Mouse (Mus musculus) heart, adult 2 months (tissue): ENCODE measurements around the gene Inpp5a. TPM values are rescaled to one million over a fixed set of nuclear protein-coding genes. Genes with fewer than 3 reads are reported as not detected.

Experiments
- DNase-seq, 2 experiments: peaks; one replicate each; pipeline ENCODE4 v3.0.0; 2021
- H3K27ac ChIP-seq: fragments of 200-600 bp; 2 replicates; pipeline ENCODE4 v1.8.1; 2022
- H3K27me3 ChIP-seq: fragments of 200-500 bp; 2 replicates; pipeline ENCODE4 v1.6.1; 2012; ENCODE audit warnings: mild to moderate bottlenecking, low read length, inconsistent platforms, mixed read lengths; ENCODE audit not compliant: control insufficient read depth, insufficient read depth
- H3K36me3 ChIP-seq: fragments of 200-500 bp; 2 replicates; pipeline ENCODE4 v1.6.1; 2012; ENCODE audit warnings: low read length, inconsistent platforms; ENCODE audit not compliant: control insufficient read depth, insufficient read depth
- H3K4me1 ChIP-seq: fragments of 200-500 bp; 2 replicates; pipeline ENCODE4 v1.6.1; 2011; ENCODE audit warnings: low read length; ENCODE audit not compliant: control insufficient read depth, insufficient read depth
- H3K4me3 ChIP-seq: fragments of 200-600 bp; 2 replicates; pipeline ENCODE4 v1.8.1; 2022
- H3K79me2 ChIP-seq: fragments of 200-500 bp; replicated peaks from 2 replicates; pipeline ENCODE4 v1.6.1; 2012; ENCODE audit warnings: mild to moderate bottlenecking, inconsistent platforms, low read length, moderate library complexity, mixed read lengths; ENCODE audit not compliant: control insufficient read depth, insufficient read depth
- H3K9ac ChIP-seq: fragments of 200-500 bp; 2 replicates; pipeline ENCODE4 v1.6.1; 2012; ENCODE audit warnings: low read depth, mild to moderate bottlenecking, control low read depth, inconsistent platforms, low read length, mixed read lengths
- CTCF ChIP-seq: fragments of 200-600 bp; IDR thresholded peaks from 2 replicates; pipeline ENCODE4 v1.8.1; 2022; ENCODE audit warnings: antibody characterized with exemption, mild to moderate bottlenecking, moderate library complexity
- EP300 ChIP-seq: fragments of 200-500 bp; IDR thresholded peaks from 2 replicates; pipeline ENCODE4 v1.6.1; 2011; ENCODE audit warnings: low read depth, low read length, control low read depth; ENCODE audit not compliant: insufficient read depth
- POLR2A ChIP-seq: fragments of 200-500 bp; IDR thresholded peaks from 2 replicates; pipeline ENCODE4 v1.6.1; 2011; ENCODE audit warnings: mild to moderate bottlenecking, low read depth, low read length, control low read depth; ENCODE audit not compliant: insufficient read depth
- WGBS: fragments of 180-500 bp; shearing (Covaris S2); methylation state at CpG from one replicate; pipeline ENCODE4 v1.1.7; 2018; 5-methylcytosine and 5-hydroxymethylcytosine counted together
- intact Hi-C: fragments of 180-260 bp; cut with DNase I; formaldehyde crosslinking; loops from one replicate; pipeline ENCODE4 v1.15.1; 2025
- polyA plus RNA-seq: library from polyadenylated mRNA; depleted of rRNA; stranded (reverse); fragments of >200 nt; gene quantifications from 2 replicates; pipeline ENCODE4 v1.2.3, GENCODE M21; 2012
- total RNA-seq, 2 experiments: library from RNA; stranded (reverse); gene quantifications; 2 replicates each; pipeline ENCODE4 v1.2.3; 2021

Gene Inpp5a
- total and polyA plus RNA-seq, 3 experiments: 134 to 306 (median 280) TPM

GRCm38 (mm10) chr7:139386933-139387690, 1.8 kb upstream of the Inpp5a start:
- H3K4me1 ChIP-seq: peaks cover 9% of the 10 kb centered on the region
- H3K27me3 ChIP-seq: no peaks in the 10 kb centered on the region
- no peak overlapping the region for H3K27ac ChIP-seq
- DNase-seq: no peak
- H3K9ac ChIP-seq: no peak overlapping the region
- peaks cover 5% of the 10 kb centered on the region; the same call in 1 of the 2 replicates for H3K79me2 ChIP-seq
- H3K36me3 ChIP-seq: peaks cover 3% of the 10 kb centered on the region; the same call in 1 of the 2 replicates
- intact Hi-C loops: loop anchor here (1.0 kb wide), 1 partner anchor 17 kb away; no protein-coding TSS in a partner anchor
- 94% methylated on average over 9 of the region's 9 CpGs for WGBS
- no peak overlapping the region for H3K4me3 ChIP-seq
- TF ChIP-seq EP300 (no peak), POLR2A (no peak), CTCF (no peak)

- peaks cover 3% of the 10 kb centered on the region; the same call in 1 of the 2 replicates for H3K36me3 ChIP-seq
- H3K27ac ChIP-seq: peak overlapping the region; percentile 95
- H3K9ac ChIP-seq: peak overlapping the region; percentile 91
- H3K79me2 ChIP-seq: peaks cover 5% of the 10 kb centered on the region; the same call in 1 of the 2 replicates
- intact Hi-C loops: loop anchor here (1.0 to 2.0 kb wide), 3 partner anchors 18 to 175 kb away; partner anchors contain the start of genes Lrrc27, Pwwp2b and Stk32c
- H3K27me3 ChIP-seq: no peaks in the 10 kb centered on the region
- DNase-seq: no peak
- TF ChIP-seq EP300 (no peak), CTCF (no peak), POLR2A (no peak; the same call in 1 of the 2 replicates)
- H3K4me3 ChIP-seq: peak overlapping the region; percentile 62
- peaks cover 17% of the 10 kb centered on the region for H3K4me1 ChIP-seq
- WGBS: 16% methylated on average over 16 of the region's 16 CpGs
Measured at GRCm38 (mm10) chr7:139387921-139388669, 814 bp upstream of the Inpp5a start.

DNA sequence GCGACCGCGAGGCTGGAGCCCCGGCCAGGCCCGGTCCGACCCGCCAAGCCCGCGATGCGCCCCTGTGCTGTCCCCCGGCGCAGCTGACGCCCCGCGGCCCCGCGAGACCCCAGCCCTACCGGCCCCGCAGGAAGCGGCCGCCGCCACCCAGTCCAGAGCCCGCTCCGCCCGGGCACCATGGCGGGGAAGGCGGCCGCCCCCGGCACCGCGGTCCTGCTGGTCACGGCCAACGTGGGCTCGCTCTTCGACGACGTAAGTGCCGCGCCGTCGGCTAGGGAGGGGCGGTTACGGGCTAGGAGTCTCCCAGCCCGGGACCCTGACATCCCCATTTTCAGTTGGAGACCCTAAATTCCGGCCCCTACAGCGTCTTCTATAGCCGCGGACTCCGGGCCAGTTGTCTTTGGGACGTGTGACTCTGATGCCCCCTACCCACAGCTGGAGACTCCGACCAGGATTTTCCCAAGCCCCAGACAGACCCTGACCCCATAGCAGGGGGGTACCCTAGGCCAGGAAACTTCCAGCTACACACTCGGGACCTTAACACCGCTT, 378 bp downstream of the Inpp5a start:
- Histone ChIP-seq H3K79me2 (peaks cover 6% of the 10 kb centered on the region; the same call in 1 of the 2 replicates), H3K4me1 (peaks cover 22% of the 10 kb centered on the region), H3K27ac (peak overlapping the region; percentile 94), H3K36me3 (peaks cover 5% of the 10 kb centered on the region; the same call in 1 of the 2 replicates), H3K9ac (peak overlapping the region; percentile 98), H3K27me3 (no peaks in the 10 kb centered on the region), H3K4me3 (peak overlapping the region; percentile 95)
- no peak for DNase-seq
- intact Hi-C loops: loop anchor here (1.0 to 2.0 kb wide), 3 partner anchors 23 to 176 kb away; partner anchors contain the start of genes Lrrc27, Pwwp2b and Stk32c
- WGBS: under 1% methylated on average over 48 of the region's 53 CpGs
- TF ChIP-seq CTCF (peak; percentile 50), POLR2A (no peak)

DNA sequence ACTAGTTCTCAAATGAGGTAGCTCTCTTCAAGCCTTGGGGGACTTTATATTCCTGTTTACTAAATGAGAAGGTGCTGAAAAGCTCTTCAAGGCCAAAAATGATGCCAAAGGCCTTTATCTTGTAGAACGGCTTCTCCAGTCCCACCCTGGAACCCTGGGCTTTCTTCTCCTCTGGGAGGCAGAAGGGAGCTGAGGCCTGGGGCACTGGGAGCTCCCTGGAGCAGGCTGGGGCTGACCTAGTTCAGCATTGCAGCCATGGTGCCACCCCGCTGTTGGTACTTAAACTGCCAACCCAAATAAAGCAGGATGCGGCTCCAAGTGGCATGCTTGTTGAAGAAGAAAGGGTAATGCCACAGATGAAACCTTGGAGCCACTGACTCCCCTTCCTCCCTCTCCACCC, 1.5 kb downstream of the Inpp5a start:
- Histone ChIP-seq H3K4me3 (peak overlapping the region; percentile 95), H3K9ac (peak overlapping the region; percentile 98), H3K79me2 (peaks cover 6% of the 10 kb centered on the region; the same call in 1 of the 2 replicates), H3K36me3 (peaks cover 5% of the 10 kb centered on the region; the same call in 1 of the 2 replicates), H3K27ac (peak overlapping the region; percentile 94), H3K27me3 (no peaks in the 10 kb centered on the region), H3K4me1 (peaks cover 28% of the 10 kb centered on the region)
- TF ChIP-seq EP300 (no peak), CTCF (peak; percentile 64)
- WGBS: 26% methylated on average over 3 of the region's 3 CpGs
- intact Hi-C loops: loop anchor here (1.0 to 2.0 kb wide), 3 partner anchors 46 to 87 kb away; no protein-coding TSS in a partner anchor
- peak in 1 of 2 experiments; percentile 64 for DNase-seq

DNA sequence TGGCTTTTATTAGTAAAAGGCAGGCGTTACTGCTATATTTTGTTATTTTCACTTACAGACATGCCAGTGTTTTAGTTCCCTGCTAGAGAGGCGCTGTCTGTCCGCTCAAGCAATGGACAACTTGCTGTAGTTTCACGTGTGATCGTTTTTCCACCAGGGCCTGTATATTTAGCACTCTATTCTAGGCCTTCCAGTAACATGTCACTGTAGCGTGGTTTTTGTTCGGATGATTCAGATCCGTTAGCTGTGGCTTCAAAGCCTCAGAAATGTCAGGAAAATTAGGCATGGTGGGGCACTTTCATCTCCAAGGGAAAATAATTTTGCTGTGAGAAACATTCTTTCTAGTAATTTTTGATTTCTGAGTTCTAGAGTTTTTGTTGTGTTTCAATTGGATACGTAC, 2.0 kb downstream of the Inpp5a start:
- WGBS: 28% methylated on average over 9 of the region's 9 CpGs
- Histone ChIP-seq H3K27ac (peak overlapping the region; percentile 94), H3K4me1 (peaks cover 29% of the 10 kb centered on the region), H3K36me3 (peaks cover 5% of the 10 kb centered on the region; the same call in 1 of the 2 replicates), H3K4me3 (peak overlapping the region; percentile 95), H3K9ac (peak overlapping the region; percentile 98), H3K27me3 (no peaks in the 10 kb centered on the region), H3K79me2 (peaks cover 7% of the 10 kb centered on the region)
- no peak for TF ChIP-seq CTCF
- no peak for TF ChIP-seq POLR2A
- TF ChIP-seq EP300: no peak
- intact Hi-C loops: loop anchor here (1.0 to 2.0 kb wide), 3 partner anchors 46 to 88 kb away; no protein-coding TSS in a partner anchor
- no peak for DNase-seq
